Mouse (Mus musculus) thymus, adult 18-20 months (tissue): ENCODE results near the gene Ttc16.

Source experiments
- DNase-seq, 2 experiments: peaks; one replicate each; pipeline ENCODE4 v3.0.0; 2022; ENCODE audit warnings: mixed read lengths in 2 of 2

Gene Ttc16

DNA sequence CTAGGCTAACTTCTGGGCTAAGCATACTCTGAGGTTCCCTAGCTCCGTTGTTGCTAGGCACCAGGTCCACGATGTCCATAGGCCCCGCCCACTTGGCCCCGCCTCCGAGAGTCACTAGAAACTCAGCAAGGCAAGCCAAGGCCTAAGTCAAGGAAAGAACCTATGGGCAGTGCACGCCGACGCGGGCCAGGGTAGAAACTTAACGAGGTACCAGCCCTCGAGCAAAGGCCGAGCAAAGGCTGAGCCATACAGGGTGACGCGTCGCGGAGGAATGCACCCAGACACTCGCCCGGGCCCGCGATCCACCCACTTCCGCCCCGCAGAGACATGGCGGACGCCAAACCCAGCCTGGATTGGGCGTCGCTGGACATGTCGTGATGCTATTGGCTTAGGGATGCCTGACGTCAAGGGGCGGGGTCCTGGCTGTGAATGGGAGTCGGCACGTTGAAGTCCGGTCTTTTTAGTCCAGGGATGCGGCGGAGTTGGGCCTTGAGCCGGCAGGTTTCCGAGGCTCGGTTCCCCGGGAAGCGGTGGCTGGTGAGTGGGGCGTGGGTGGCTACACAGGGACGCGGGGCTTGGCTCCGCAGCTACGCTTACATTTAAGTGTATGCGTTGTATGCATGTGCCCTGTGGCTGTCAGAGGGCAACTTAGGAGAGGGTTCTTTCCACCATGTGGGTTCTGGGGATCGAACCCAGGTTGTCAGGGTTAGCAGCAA, at the start of gene Ttc16, which contains the start of gene Ptrh1:
TSS of gene Ttc16 (minus strand) at position 275 of the 716 bp plus-strand sequence.
TSS of gene Ptrh1 (plus strand) at position 428 of the 716 bp plus-strand sequence.
- DNase-seq, result peak; percentile 93 to 96

DNA sequence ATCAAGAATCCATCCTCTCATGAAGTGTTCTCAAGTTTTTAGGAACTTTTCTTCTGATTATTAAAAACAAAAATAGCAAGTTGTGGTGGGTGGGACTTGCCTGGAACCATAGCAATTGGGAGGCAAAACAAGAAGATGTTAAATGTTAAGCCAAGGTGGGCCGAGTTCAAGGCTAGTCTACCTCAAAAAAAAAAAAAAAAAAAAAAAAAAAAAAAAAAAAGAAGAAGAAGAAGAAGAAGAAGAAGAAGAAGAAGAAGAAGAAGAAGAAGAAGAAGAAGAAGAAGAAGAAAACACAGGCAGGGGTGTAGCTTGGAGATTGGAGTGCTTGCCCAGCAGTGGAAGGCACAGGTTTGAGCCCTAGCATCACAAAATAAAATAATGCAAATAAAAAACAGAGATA, 49.3 kb upstream of the Ttc16 start:
- DNase-seq, result no peak

DNA sequence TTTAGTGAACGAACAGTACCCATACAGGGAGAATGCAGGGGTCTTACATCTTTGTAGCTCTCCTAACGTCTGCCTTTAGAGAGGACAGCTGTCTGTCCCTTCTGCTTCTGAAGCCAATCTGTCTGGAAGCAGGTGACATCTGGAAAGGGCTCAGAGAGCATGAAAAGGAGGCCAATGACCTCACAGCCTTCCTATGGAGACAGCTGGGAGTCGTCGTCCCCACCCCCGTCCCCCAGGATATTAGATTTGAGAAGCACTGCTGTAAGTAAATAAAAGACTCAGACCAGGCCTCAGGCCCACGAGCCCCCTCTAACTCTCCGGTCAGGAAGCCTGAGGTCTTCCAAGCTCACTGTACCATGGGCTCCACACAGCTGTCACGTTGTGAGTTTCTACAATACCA, 48.7 kb upstream of the Ttc16 start:
- DNase-seq, result no peak

DNA sequence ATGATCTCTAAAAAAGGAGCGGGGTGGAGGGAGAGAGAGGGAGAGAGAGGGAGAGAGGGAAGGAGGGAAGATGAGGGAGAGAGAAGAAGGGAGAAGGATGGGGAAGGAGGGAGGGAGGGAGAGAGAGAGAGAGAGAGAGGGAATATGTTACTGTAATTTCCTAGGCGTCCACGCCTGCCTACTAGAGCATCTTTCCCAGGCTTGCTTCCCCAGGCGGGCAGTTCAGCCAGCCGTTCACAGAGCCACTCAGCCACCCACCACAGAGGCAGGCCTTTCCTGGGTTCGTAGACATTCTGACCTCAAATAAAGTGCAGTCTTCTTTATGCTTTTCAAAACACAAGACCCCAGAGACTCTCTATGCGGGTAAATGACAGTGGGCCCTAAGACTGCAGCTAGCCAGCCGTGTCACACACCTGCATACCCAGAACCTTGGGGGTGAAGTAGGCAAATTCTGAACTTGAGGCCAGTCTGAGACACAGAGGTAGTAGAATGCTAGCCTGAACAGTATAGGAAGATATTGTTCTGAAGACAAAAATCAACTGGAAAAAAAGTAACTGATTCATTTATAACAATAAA, 48.2 kb upstream of the Ttc16 start:
- DNase-seq, result no peak

DNA sequence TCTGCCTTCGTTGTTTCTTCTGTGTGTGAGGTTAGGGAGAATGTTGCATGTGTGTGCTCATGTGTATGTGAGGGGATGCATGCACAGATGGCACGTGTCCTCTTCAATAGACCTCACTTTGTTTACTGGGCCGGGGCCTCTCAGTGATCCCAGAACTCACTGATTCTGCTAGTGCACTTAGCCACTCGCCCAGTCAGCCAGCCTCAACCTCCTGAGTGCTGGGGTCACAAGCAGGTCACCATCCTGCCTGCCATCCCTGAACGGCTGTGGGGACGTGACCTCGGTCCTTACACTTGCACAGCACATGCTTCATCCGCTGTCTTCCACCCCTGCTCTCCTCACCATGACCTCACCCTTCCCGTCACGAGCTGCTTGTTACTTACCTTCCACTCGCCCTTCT, 47.7 kb upstream of the Ttc16 start:
- DNase-seq, result no peak

DNA sequence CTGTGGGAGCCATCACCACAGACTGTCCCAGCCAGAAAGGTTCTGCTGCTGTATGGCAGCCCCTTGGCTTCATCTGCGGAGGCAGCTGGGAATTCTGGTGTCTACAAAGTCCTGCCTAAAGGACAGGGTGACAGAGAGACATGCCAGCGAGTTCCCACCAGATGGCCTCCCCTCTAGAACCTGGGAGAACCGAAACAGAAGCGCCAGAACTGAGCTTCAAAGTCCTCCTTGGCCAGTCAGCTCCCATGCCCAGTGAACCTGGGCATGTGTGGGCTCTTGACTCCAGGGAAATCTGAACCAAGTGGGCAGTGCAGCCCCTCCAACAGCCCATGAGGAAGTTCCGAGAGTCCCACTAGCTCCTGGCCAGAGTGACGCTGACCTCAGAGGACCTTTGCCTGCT, 47.2 kb upstream of the Ttc16 start:
- DNase-seq, result no peak

DNA sequence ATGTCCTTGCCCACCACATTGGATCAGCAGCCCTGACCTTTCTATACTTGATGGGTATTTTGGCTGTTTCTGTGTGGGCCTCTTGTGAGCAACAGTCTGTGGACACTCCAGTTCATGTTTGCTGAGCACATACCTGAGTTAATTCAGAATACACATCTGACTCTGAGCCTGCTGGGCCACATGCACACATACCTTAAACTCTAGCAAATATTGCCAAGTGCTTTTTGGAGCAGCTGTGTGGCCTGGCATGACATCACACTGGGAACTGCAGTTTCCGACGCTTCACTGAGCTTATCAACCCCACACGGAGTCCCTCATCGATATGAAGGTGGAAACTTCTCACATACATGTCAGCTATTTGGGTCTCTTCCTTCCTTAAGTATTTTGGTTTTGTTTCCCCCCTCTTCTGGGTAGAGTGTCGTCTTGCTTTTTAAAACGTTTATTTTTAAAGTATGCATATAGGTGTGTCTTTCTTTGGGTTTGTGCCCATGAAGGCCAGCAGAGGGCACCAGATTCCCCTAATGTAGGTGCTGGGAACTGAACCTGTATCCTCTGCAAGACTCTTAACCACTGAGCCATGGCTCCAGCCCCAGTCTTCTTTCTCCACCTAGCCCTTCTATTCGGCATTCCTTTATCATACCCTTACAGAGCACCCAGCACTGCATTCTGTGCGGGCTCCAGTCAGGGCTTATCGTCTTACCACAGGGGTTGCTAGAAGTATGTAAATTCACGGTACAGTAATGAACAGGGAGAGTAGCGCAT, 45.8 kb upstream of the Ttc16 start:
- DNase-seq, result peak in 1 of 2 experiments; percentile 18

DNA sequence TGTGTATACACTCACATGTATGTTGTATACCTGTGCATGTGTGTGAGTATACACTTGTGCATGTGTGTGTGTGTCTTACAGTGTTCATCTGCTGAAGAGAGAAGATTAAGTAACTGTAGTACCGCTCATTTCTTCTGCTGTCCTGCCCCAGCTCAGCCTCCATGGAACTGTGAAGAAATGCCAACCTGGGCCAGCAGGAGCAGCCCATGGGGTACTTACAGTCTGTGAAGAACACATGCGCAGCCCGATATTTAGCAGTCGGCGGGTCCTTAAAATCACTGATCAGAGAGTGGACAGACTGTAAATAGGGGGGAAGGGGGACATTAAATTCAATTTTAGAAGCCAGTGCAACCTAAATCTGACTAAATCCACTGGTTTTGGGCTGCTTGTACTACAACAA, 42.8 kb upstream of the Ttc16 start:
- no peak for DNase-seq

DNA sequence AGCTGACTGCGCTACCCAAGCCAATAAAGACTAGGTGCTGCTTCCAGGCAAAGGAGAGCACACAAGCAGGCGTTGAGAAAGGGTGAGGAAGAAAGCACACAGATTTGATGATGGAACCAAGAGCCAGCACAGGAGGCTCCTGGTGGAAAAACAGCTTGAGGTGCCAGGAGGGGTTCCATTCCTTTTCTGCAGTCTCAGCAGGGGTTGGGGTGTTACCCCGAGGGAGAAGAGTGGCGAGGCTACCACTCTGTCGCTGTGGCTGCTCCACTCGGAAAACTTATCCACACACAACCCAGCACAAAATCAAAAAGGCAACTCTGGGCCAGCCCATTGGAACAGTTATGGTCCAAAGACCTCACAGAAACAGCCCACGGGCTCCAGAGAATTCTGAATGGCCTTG, 42.2 kb upstream of the Ttc16 start:
- no peak for DNase-seq

DNA sequence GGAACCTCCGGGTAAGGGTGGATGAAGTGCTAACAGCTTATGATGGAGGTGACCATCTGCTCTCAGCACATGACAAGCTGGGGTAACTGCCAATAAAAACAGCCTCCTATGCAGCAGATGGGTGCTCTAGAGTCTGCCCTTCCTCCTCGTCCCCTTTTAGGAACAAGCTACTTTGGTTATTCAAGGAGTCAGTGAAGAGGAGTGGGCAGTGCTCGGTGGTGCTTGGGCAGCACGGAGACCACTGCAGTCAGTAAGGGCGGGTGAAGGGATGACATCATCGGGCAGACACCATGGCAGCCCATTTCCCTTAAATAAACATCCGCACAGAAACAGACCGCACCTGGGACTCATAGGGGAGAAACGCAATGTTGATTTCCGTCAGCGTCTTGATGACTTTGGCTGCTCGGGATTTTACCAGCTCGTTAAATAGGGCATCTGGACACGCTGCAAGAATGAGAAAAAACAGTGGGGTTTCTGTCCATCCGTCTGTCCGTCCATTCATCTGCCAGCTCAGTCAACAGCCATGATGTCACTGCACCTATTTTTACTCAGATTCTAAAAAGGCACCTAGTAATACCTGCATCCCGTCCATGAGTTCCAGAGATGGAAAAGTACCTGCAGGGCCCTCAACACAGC, 41.6 kb upstream of the Ttc16 start:
- DNase-seq, result no peak

DNA sequence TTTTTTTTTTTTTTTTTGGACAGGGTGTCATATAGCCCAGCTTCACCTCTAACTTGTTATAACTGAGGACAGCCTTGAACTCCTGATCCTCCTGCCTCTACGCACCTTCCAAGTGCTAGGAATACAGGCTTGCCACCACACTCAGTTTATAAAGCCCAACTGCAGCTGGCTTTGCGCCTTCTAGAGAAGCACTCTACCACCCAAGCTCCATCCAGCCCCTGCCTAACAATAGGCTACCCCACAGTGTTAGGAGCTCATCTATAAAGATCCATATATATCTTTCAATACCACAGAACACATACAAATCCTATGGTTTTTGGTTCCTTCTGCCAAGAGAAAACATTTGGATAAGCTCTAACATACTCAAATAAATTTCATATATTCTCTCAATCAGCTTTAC, 41.1 kb upstream of the Ttc16 start:
- DNase-seq, result no peak

DNA sequence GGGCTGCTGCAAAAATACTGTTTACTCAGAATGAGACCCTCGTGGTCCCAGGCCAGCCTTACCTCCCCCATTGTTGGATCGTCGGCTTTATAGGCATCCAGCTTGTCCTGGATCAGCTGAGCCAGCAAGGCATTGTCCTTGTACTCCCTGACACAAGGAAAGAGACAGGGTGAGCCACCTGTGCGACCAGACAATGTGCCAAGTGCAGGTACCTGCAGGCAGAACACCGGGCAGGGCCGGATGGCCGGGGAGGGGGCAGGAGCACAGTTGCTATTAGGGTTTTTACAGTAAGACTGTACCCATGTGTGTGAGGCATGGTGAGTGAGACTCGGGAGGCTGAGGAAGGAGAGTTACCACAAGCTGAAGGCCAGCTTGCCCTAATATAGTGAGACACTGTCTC, 36.5 kb upstream of the Ttc16 start:
- no peak for DNase-seq

DNA sequence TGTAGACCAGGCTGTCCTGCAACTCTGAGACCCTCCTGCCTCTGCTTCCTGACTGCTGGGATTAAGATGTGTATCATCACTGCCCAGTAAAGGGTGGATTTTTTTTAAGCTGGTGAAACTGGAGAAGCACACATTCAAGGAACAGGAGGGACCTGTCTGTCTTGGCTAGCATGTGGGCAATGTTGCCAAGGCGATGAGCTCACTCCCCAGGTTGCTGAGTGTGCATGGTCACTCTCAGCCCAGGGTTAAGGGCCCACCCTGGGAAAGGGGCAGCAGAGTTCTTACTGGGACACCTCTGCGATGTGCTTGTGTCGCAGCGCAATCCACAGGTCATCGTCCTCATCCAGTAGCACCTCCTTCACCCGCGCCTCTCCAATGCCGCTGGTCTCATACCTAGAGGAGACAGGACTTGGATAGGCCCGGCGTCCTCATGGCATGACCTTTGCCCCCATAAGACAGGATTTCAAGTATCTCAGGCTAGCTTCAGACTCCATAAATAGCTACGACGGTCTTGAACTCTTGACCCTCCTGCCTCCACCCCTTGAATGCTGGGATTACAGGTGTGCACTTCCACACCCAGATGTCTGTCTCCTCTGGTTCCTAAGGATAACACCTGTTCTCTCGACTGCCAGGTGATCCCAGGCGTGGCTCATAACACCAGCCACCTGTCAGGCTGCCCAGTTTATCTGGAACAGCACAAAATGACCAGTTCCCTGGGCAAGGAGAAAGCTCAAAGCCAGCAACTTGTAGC, 33.6 kb upstream of the Ttc16 start:
- DNase-seq, result no peak

DNA sequence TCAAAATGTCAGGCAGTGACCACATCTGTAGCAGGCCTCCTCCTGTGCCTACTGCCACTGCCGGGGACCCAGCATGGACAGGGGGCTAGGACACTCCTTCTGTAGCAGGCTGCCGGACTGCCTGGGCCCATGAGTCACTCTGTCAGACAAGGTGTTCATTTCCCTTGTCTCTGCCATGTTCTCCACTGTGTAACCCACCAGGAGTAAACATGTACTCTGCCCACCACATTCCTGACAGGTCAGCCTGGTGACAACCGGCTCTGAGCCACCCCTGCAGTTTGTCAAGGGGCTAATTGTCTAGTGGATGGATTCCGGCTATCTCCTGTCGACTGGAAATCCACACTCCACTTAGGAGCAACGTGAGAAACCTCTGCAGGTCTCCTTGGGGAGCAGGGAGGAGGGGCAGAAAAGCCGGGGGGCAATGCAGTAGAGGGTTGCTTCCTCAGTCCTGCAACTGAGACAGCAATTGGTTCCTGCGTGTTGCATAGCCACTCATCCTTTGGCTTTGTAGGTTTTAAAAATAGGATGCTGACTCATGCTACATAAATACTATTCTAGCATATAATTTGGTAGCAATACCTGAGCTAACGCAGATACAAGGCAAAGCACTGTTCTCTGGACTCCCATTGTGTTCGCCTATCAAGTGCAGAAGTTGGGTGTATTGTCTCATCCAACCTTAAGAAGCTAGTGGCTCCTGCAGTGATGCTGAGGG, 23.0 kb upstream of the Ttc16 start:
- DNase-seq, result no peak

DNA sequence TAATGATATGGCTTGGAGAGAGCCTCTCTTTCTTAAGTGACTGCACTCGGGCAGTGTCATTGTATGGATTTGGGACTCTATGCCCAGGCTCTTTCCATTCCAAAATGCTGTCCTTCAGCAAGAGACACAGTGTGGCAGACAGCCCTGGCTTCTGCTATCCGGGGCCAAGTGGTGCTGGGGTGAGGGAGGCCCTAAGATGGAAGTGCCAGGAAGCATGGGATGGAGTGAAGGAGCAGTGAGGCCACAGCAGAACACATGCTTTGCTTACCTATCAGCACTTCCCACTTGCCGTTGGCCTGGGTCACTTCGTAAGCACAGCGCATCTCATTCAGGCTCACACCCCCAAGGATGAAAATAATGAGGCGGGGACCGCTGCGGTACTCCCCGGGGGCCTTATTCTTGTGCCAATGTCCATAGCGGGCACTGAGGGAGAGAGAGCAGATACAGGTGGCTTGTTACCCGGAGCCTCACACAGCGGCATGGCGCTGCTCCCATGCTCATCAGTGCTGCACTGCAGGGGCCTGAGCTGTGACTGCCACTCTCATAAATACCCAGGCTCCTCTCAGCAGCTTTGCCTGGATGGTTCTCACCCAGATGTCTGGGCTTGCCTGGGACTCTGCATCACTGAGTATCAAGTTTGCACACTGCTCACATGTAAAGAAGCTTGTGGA, 20.4 kb upstream of the Ttc16 start:
- no peak for DNase-seq

DNA sequence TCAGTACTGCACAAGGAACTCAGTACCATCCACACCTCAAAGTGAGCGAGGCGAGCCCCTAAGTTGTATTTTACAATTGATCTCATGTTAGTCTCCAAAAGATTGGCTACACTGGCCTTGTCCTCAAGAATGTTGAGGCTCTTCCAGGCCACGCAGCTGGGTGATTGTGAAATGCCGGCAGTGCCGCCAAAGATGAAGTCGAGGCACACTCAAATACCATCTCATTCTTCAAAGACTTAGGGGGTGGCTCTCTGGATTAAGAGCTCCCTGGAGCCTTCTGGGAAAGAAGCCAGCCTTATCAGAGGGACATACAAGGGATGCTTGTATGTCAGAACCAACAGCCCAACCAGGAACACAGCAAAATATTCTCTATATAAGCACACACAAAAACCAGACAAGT, 15.9 kb upstream of the Ttc16 start:
- DNase-seq, result no peak

DNA sequence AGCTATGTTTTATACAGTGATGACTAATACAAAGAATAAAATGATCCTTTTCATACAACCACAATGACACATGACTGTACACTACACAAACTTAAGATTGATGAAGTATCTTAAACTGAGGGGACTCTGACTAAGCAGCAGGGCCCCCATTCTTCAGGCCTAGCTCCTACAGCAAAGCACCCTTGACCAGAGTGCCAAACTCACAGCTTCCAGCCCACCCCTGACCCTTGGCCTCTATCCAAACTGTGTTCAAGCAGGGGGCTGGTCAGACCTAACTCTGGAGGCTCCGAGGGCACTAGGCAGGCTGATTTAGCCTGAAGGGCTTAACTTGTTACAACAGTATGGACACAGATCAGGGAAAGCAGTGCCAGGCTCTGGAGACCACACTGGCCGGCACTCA, 13.1 kb upstream of the Ttc16 start:
- DNase-seq, result no peak

DNA sequence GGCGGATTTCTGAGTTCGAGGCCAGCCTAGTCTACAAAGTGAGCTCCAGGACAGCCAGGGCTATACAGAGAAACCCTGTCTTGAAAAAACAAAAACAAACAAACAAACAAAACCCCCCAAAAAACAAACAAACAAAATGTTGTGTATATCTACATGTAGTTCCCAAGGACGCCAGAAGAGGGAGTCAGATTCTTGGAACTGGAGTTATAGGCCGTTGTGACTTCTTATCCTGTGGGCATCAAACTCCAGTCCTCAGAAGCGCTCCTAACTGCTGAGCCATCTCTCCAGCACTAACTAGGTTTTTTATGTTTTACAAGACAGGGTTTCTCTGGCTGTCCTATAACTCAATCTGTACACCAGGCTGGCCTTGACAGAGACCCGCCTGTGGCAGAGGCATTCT, 11.7 kb upstream of the Ttc16 start:
- no peak for DNase-seq

DNA sequence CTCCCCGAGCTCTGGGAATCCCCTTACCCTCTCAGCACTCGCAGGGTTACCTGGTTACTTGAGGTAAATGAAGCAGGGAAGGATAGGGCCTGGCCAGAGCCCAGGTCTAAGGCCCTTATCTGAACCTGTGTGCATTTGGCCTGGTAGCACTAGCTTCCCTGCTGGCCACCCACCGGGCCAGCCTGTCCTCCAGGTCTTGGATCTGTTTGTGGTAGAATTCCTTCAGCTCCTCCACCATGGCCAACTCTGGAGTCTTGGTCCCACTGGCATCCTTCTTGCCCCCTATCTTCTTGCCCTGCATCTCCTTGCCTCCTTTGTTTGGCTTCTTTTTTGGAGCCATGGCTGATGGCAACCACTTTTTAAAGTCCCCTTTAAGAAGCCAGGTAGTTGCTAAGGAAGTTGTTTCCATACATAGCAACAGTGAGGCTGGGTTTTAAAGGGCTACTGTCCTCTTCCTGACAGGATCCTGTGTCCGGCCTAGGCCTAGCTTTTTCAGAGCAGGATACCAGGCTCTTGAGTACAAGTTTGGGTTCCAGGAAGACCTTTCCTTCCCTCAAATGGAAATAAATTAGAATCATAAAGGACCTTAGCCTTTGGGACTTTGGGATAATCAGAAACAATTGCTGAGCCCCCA, 8.7 kb upstream of the Ttc16 start, which contains the start of gene Cfap157:
TSS of gene Cfap157 (minus strand) at position 381 of the 634 bp plus-strand sequence.
- no peak for DNase-seq

DNA sequence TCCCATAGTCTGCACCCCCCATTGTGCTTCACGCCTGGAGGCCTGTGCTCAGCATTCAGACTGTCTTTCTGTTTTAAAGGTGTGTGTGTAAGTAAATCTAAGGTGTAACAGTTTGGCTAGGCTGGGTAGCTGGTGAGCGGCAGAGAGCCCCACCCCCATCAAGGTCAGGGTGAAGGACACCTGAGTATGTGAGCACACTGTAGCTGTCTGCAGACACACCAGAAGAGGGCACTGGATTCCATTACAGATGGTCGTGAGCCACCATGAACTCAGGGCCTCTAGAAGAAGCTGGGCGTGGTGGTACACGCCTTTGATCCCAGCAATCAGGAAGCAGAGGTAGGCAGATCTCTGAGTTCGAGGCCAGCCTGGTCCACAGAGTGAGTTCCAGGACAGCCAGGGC, 6.3 kb upstream of the Ttc16 start:
- no peak for DNase-seq

DNA sequence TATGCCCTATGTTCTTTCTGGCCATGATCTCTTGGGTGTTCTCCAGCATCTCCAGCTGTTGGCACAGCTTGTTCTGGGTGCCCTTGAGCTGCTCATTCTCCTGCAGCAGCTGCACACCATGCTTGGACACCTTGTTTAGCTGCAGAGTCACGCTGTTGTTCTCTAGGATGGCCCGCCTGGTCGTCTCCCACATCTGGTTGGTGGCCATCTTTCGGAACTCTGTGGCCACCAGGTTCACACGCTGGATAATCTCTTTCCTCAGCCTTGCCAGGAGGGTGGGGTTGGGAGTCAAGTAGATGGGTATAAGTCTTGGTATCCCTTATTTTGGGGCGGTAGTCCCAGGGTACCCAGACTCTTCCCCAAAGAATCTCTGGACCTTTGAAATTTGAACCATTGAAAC, 4.3 kb upstream of the Ttc16 start:
- no peak for DNase-seq
